Mouse (Mus musculus) liver, embryonic 14.5 days (tissue): ENCODE data around the gene Jun. TPM values are rescaled to one million over a fixed set of nuclear protein-coding genes. Genes with fewer than 3 reads are reported as not detected.

Experiments used
- ATAC-seq: fragments of 200-750 bp; cut with Nextera tagmentation; 2 replicates; pipeline ENCODE4 v1.8.0; 2017; ENCODE audit warnings: moderate number of reproducible peaks, mild to moderate bottlenecking, moderate library complexity; ENCODE audit not compliant: insufficient read depth
- DNase-seq, 3 experiments: peaks; one replicate each; pipeline ENCODE4 v3.0.0-alpha.2; 2012 to 2013; ENCODE audit warnings: low read depth in 3 of 3, low spot score in 3 of 3
- H3K27ac ChIP-seq: fragments of 300-500 bp; sonication (generic); 2 replicates; pipeline ENCODE4 v1.5.1; 2014; ENCODE audit warnings: moderate library complexity, mild to moderate bottlenecking, control low read depth, inconsistent platforms
- H3K27me3 ChIP-seq: fragments of 300-500 bp; sonication (generic); 2 replicates; pipeline ENCODE4 v1.6.1; 2014; ENCODE audit warnings: mild to moderate bottlenecking, low read length, moderate library complexity; ENCODE audit not compliant: control insufficient read depth, insufficient read depth
- H3K36me3 ChIP-seq: fragments of 300-500 bp; sonication (generic); replicated peaks from 2 replicates; pipeline ENCODE4 v1.6.1; 2014; ENCODE audit warnings: low read depth; ENCODE audit not compliant: control insufficient read depth, insufficient read depth
- H3K4me1 ChIP-seq, 2 experiments: fragments of 200-500 bp in 1 of 2; fragments of 300-500 bp in 1 of 2; sonication (generic) in 1 of 2; replicated peaks; 2 replicates each; pipeline ENCODE4 v1.6.1; 2012 to 2014; ENCODE audit warnings: antibody characterized with exemption in 1 of 2, inconsistent platforms in 1 of 2, low read length in 1 of 2; ENCODE audit not compliant: control insufficient read depth in 2 of 2, insufficient read depth in 2 of 2
- H3K4me2 ChIP-seq: fragments of 300-500 bp; sonication (generic); 2 replicates; pipeline ENCODE4 v1.6.1; 2014; ENCODE audit warnings: low read depth, mild to moderate bottlenecking, control low read depth, moderate library complexity
- H3K4me3 ChIP-seq, 2 experiments: fragments of 200-500 bp in 1 of 2; fragments of 300-500 bp in 1 of 2; sonication (generic) in 1 of 2; 2 replicates each; pipeline ENCODE4 v1.5.1; 2012 to 2014; ENCODE audit warnings: low read depth in 2 of 2, low read length in 2 of 2, mild to moderate bottlenecking in 2 of 2, control low read depth in 1 of 2, inconsistent platforms in 1 of 2, moderate library complexity in 1 of 2; ENCODE audit not compliant: insufficient read depth in 1 of 2
- H3K9ac ChIP-seq: fragments of 300-500 bp; sonication (generic); replicated peaks from 2 replicates; pipeline ENCODE4 v1.6.1; 2014; ENCODE audit warnings: mild to moderate bottlenecking, control low read depth, moderate library complexity
- H3K9me3 ChIP-seq: fragments of 300-500 bp; sonication (generic); 2 replicates; pipeline ENCODE4 v1.6.1; 2016; ENCODE audit warnings: low read length, mixed read lengths; ENCODE audit not compliant: control insufficient read depth
- CTCF ChIP-seq: IDR thresholded peaks from 2 replicates; pipeline ENCODE4 v1.5.1; 2016; ENCODE audit warnings: antibody characterized with exemption, low read depth, control low read depth
- EP300 ChIP-seq: IDR thresholded peaks from 2 replicates; pipeline ENCODE4 v1.6.1; 2016; ENCODE audit warnings: antibody characterized with exemption, low read depth
- WGBS: fragments of 180-500 bp; shearing (Covaris S2); extraction: QIAGEN DNeasy Blood & Tissue Kit; methylation state at CpG from one replicate; pipeline ENCODE4 v1.1.7; 2014; ENCODE audit not compliant: insufficient replicate concordance; 5-methylcytosine and 5-hydroxymethylcytosine counted together
- polyA plus RNA-seq, 2 experiments: library from polyadenylated mRNA; depleted of rRNA in 1 of 2; stranded (reverse) in 1 of 2; unstranded in 1 of 2; fragments of >200 nt; fragmentation: Nextera tagmentation in 1 of 2; extraction: Ambion mirVana in 1 of 2; gene quantifications; 2 replicates each; pipeline versions ENCODE4 v1.2.1 to v1.2.3; 2012 to 2014

The Jun gene
- polyA plus RNA-seq, 2 experiments, result 1.1 to 2.0 TPM

DNA sequence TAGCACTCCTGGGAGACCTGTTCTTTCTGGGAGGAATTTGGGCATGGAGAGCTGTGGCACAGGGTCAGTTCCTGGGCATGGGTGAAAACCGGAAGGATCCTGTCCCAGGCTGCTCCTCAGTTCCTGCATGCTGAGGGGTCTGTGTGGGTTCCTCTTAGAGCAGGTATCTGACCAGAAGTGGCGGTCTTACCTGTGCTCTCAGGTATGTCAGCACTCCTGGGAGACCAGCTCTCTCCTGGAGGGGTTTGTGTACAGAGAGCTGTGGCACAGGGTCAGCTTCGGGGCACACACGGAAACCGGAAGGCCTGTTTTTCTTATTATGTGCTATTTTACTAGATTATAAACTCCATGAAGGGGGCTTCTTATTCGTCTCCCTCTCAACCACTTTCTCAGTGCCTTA is 7.3 kb downstream of the Jun start:
- Histone ChIP-seq H3K9me3 (no peaks in the 10 kb centered on the region), H3K4me2 (no peak overlapping the region), H3K9ac (no peak overlapping the region), H3K36me3 (no peaks in the 10 kb centered on the region), H3K4me1 (no peaks in the 10 kb centered on the region), H3K27ac (no peak overlapping the region), H3K27me3 (peaks cover 8% of the 10 kb centered on the region), H3K4me3 (no peak overlapping the region)
- TF ChIP-seq EP300, result no peak
- ATAC-seq (no peak), DNase-seq (no peak)
- 54% methylated on average over 6 of the region's 6 CpGs for WGBS

- 50% methylated on average over 5 of the region's 5 CpGs for WGBS
- no peak for DNase-seq
- Histone ChIP-seq H3K27ac (no peak overlapping the region), H3K4me1 (no peaks in the 10 kb centered on the region), H3K9ac (no peak overlapping the region), H3K9me3 (no peaks in the 10 kb centered on the region), H3K4me3 (no peak overlapping the region), H3K36me3 (no peaks in the 10 kb centered on the region), H3K4me2 (no peak overlapping the region), H3K27me3 (no peaks in the 10 kb centered on the region)
- no peak for TF ChIP-seq CTCF
- no peak for TF ChIP-seq EP300
- no peak for ATAC-seq
Observed at GRCm38 (mm10) chr4:95038024-95038423, 14.0 kb downstream of the Jun start.

DNA sequence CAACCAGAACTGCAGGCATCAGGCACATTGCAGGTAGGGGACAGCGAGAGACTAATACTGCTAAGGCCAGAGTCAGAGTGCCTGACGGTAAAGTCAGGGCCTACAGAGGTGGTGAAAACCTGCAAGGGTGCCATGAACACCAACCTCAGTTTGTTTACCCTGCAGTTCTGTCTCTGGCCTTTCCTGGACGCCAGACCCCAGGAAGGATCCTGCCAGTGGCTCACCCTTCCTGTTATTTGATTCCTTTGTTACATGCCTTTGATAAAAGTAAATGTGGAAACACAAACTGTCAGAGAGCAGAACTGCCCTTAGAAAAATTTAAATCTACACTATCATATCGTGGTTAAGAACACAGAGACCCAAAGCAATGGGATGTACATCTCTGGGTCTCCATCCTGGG is 20.9 kb downstream of the Jun start:
- 43% methylated on average over 4 of the region's 4 CpGs for WGBS
- H3K4me1 ChIP-seq, result no peaks in the 10 kb centered on the region
- no peak overlapping the region for H3K27ac ChIP-seq
- no peaks in the 10 kb centered on the region for H3K36me3 ChIP-seq
- H3K9ac ChIP-seq, result no peak overlapping the region
- TF ChIP-seq EP300, result no peak
- no peak for TF ChIP-seq CTCF
- H3K9me3 ChIP-seq, result no peaks in the 10 kb centered on the region
- H3K4me2 ChIP-seq, result no peak overlapping the region
- DNase-seq, result no peak
- ATAC-seq, result no peak
- no peak overlapping the region for H3K4me3 ChIP-seq
- no peaks in the 10 kb centered on the region for H3K27me3 ChIP-seq

- 54% methylated on average over 16 of the region's 16 CpGs for WGBS
- Histone ChIP-seq H3K4me2 (no peak overlapping the region), H3K36me3 (no peaks in the 10 kb centered on the region), H3K27me3 (no peaks in the 10 kb centered on the region), H3K9me3 (no peaks in the 10 kb centered on the region), H3K27ac (no peak overlapping the region), H3K4me3 (no peak overlapping the region), H3K4me1 (no peaks in the 10 kb centered on the region), H3K9ac (no peak overlapping the region)
- no peak for ATAC-seq
- DNase-seq, result no peak
- no peak for TF ChIP-seq CTCF
- TF ChIP-seq EP300, result no peak
Observed at GRCm38 (mm10) chr4:95025847-95026600, 26.0 kb downstream of the Jun start.

DNA sequence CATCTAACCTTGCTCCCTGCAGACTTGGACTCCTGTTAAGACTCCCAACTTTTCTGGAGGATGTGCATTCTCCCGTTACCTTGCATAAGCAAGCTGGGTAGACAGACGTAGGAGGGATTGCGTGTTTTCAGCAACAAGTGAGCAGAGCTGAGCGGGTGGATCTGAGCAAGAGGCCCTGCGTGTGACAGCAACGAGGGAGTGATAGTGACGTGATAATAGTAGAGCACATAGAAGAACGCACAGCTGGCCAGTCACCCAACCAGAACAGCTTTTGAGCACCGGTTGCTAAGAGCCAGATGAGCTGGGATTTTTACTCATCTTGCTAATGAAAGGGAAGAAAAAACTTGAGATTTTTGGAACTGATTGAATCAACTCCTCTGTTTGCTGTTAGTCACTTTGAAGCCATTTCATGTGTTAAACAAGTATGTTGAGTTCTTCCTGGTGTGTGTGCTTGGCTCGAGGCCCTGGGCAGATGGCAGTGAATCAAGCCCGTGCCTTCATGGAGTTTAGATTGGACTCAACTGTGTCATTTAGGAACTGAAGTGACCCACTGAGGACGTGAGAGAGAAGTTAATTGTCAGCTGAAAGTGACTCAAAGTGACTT is 28.6 kb downstream of the Jun start:
- Histone ChIP-seq H3K36me3 (no peaks in the 10 kb centered on the region), H3K27me3 (no peaks in the 10 kb centered on the region), H3K9me3 (no peaks in the 10 kb centered on the region), H3K9ac (no peak overlapping the region), H3K4me3 (no peak overlapping the region), H3K4me1 (no peaks in the 10 kb centered on the region), H3K27ac (no peak overlapping the region), H3K4me2 (no peak overlapping the region)
- TF ChIP-seq EP300, result no peak
- TF ChIP-seq CTCF, result no peak
- no peak for ATAC-seq
- WGBS, result 67% methylated on average over 12 of the region's 12 CpGs
- no peak for DNase-seq
